Mouse (Mus musculus) MEL (cell line): ENCODE measurements around the gene Hibadh.

Experiments
- BHLHE40 ChIP-seq: IDR thresholded peaks from 2 replicates; pipeline ENCODE4 v1.6.1; 2012; ENCODE audit warnings: low read depth, mild to moderate bottlenecking, inconsistent platforms, low read length, improper control_type of control experiment, borderline replicate concordance
- CHD2 ChIP-seq: IDR thresholded peaks from 2 replicates; pipeline ENCODE4 v1.6.1; 2011; ENCODE audit warnings: low read length, improper control_type of control experiment
- CTCF ChIP-seq, 3 experiments: IDR thresholded peaks in 2 of 3; conservative IDR thresholded peaks in 1 of 3; 2 replicates each; pipeline ENCODE4 v1.5.1; 2011 to 2012; ENCODE audit warnings: low read length in 3 of 3, low read depth in 2 of 3, mild to moderate bottlenecking in 2 of 3, improper control_type of control experiment in 1 of 3, inconsistent platforms in 1 of 3, mixed read lengths in 1 of 3, moderate library complexity in 1 of 3; ENCODE audit not compliant: control insufficient read depth in 1 of 3, insufficient read depth in 1 of 3, poor library complexity in 1 of 3, severe bottlenecking in 1 of 3
- ELF1 ChIP-seq: IDR thresholded peaks from 2 replicates; pipeline ENCODE4 v1.6.1; 2014; ENCODE audit warnings: low read depth, mild to moderate bottlenecking, inconsistent platforms, low read length, improper control_type of control experiment, moderate library complexity
- EP300 ChIP-seq, 2 experiments: IDR thresholded peaks; 2 replicates each; pipeline ENCODE4 v1.6.1; 2011; ENCODE audit warnings: improper control_type of control experiment in 2 of 2, low read length in 2 of 2, low read depth in 1 of 2, mild to moderate bottlenecking in 1 of 2
- GATA1 ChIP-seq: IDR thresholded peaks from 2 replicates; pipeline ENCODE4 v1.6.1; 2011; ENCODE audit warnings: low read depth, low read length, improper control_type of control experiment
- HCFC1 ChIP-seq: IDR thresholded peaks from 2 replicates; pipeline ENCODE4 v1.6.1; 2012; ENCODE audit warnings: low read depth, mild to moderate bottlenecking, inconsistent platforms, low read length, improper control_type of control experiment, moderate library complexity
- MAX ChIP-seq: IDR thresholded peaks from 2 replicates; pipeline ENCODE4 v1.6.1; 2011; ENCODE audit warnings: low read length, improper control_type of control experiment
- MAZ ChIP-seq: IDR thresholded peaks from 2 replicates; pipeline ENCODE4 v1.6.1; 2012; ENCODE audit warnings: low read depth, mild to moderate bottlenecking, inconsistent platforms, low read length, improper control_type of control experiment
- MXI1 ChIP-seq: IDR thresholded peaks from 2 replicates; pipeline ENCODE4 v1.6.1; 2011; ENCODE audit warnings: mild to moderate bottlenecking, low read depth, low read length, improper control_type of control experiment
- POLR2A ChIP-seq, 2 experiments: IDR thresholded peaks; 2 replicates each; pipeline ENCODE4 v1.6.1; 2011 to 2012; ENCODE audit warnings: low read length in 2 of 2, mild to moderate bottlenecking in 2 of 2, control low read depth in 1 of 2, improper control_type of control experiment in 1 of 2, low read depth in 1 of 2, moderate library complexity in 1 of 2; ENCODE audit not compliant: control insufficient read depth in 1 of 2, insufficient read depth in 1 of 2, poor library complexity in 1 of 2
- RAD21 ChIP-seq: IDR thresholded peaks from 2 replicates; pipeline ENCODE4 v1.6.1; 2011; ENCODE audit warnings: mild to moderate bottlenecking, low read depth, low read length, improper control_type of control experiment
- TCF12 ChIP-seq: IDR thresholded peaks from 2 replicates; pipeline ENCODE4 v1.6.1; 2014; ENCODE audit warnings: low read depth, mild to moderate bottlenecking, inconsistent platforms, low read length, improper control_type of control experiment, moderate library complexity

GRCm38 (mm10) chr6:52505777-52506755 is 134.1 kb downstream of the Hibadh start:
- TF ChIP-seq CTCF (IDR thresholded peaks at IDR 0.05 in 2 of 3, conservative IDR thresholded peaks at IDR 0.05 in 1 of 3; ENCODE audit: control insufficient read depth in 1 of 3, insufficient read depth in 1 of 3, low read depth in 2 of 3, low read length in 3 of 3, poor library complexity in 1 of 3, severe bottlenecking in 1 of 3), result no peak
- TF ChIP-seq EP300 (IDR thresholded peaks at IDR 0.05; ENCODE audit: low read depth in 1 of 2, low read length in 2 of 2), result no peak
- no peak for TF ChIP-seq CHD2
- TF ChIP-seq BHLHE40, result no peak
- TF ChIP-seq POLR2A (IDR thresholded peaks at IDR 0.05; ENCODE audit: control insufficient read depth in 1 of 2, insufficient read depth in 1 of 2, low read depth in 1 of 2, low read length in 2 of 2, poor library complexity in 1 of 2), result no peak
- TF ChIP-seq MXI1, result no peak
- no peak for TF ChIP-seq MAZ
- TF ChIP-seq GATA1, result no peak
- no peak for TF ChIP-seq TCF12
- no peak for TF ChIP-seq RAD21
- TF ChIP-seq ELF1, result no peak
- TF ChIP-seq HCFC1, result no peak
- TF ChIP-seq MAX, result no peak
